Mouse (Mus musculus): ENCODE measurements at regions not wholly inside any gene's neighbourhood (a gene's known extent, or its start where the extent isn't known, plus 50 kb on each side); places are given as distances from the start of the nearest gene placed in this dataset.
"Not testable (repeated sequence)": the region's sequence is repeated elsewhere in the genome, so short reads cannot be mapped to it uniquely, and the experiment has no call there.

DNA sequence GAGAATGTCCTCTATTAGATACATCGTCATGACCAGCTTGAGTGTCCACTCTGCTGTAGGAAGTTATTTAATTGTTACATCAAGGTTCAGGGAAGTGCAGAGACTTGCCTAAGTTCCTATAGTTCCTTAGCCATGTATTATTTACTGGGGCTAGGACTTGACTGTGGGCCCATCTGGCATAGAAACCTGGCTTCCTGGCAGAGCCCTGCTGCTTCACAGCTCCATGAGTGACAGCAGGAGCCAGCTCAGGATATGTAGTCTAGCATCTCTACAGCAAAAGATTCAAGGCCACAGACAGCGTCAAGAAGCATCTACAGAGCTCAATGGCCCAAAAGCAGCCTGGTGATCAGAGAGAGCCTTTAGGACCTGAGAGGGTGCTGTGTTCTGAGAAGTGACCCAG is 163.2 kb upstream of the Unc93a2 start:
- ATAC-seq (replicated peaks; ENCODE audit: poor library complexity): no peak

GRCm38 (mm10) chr17:7538402-7539087 is 153.3 kb upstream of the Unc93a2 start:
- ATAC-seq (replicated peaks; ENCODE audit: poor library complexity): no peak

- ATAC-seq (replicated peaks; ENCODE audit: poor library complexity): no peak
Observed at GRCm38 (mm10) chr17:7537618-7538266, 152.5 kb upstream of the Unc93a2 start.

DNA sequence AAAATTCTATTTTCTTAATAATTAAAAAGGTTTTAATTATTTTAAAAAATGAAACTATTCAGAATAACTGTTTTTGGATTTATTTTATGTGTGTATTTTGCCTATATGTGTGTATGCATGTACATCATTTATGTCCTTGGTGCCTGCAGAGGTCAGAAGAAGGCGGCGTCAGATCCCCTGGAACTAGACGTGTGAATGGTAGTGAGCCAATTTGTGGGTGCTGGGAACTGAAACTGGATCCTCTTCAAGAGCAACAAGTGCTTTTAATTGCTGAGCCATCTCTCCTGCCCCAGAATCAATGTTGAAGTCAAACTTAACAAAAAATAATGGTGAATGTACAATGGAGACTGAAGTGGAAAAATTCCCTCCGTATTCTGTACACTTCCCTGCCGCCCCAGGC is 151.9 kb upstream of the Unc93a2 start:
- no peak for ATAC-seq (replicated peaks; ENCODE audit: poor library complexity)

GRCm38 (mm10) chr17:7534386-7535059 is 149.3 kb upstream of the Unc93a2 start:
- ATAC-seq (replicated peaks; ENCODE audit: poor library complexity): no peak

GRCm38 (mm10) chr17:7533552-7533951 is 148.3 kb upstream of the Unc93a2 start:
- ATAC-seq (replicated peaks; ENCODE audit: poor library complexity): no peak

DNA sequence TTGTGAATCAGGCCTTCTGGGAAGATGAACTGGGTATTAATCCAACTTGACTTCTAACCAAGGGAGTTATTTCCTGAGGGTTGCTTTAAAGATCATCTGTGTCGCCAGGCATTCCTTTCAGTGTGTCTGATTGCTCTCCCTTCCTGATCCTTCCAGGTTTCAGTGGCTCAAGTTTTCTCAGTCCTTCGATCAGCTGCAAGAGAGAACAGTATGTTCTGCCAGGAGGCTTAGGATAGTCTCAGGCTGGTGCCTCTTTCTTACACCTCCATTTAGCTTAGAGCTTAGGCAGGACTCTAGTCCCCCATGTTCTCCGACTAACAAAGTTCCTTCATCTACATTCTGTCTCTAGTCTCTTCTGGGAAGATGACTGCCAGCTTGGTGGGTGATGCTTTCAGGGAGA is 147.4 kb upstream of the Unc93a2 start:
- ATAC-seq (replicated peaks; ENCODE audit: poor library complexity): no peak

GRCm38 (mm10) chr17:7529304-7529703 is 144.0 kb upstream of the Unc93a2 start:
- ATAC-seq (replicated peaks; ENCODE audit: poor library complexity): no peak

DNA sequence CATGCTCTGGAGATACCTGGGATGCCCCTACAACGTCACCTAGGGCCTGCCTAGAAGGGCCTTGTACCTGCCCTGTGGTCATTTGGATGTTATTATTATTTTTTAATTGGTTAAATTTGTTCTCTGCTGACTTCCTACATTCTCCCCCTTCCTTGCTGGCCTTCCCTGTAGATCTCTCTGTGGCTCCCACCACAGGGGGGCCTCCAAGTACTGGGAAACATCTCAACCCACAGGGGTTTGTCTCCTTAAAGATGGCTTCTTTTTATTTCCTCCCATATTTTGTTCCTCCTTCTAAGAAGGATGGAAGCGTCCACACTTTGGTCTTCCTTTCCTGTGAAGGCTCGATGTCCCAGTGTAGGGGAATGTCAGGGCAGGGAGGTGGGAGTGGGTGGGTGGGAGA is 142.4 kb upstream of the Unc93a2 start:
- ATAC-seq (replicated peaks; ENCODE audit: poor library complexity): no peak

DNA sequence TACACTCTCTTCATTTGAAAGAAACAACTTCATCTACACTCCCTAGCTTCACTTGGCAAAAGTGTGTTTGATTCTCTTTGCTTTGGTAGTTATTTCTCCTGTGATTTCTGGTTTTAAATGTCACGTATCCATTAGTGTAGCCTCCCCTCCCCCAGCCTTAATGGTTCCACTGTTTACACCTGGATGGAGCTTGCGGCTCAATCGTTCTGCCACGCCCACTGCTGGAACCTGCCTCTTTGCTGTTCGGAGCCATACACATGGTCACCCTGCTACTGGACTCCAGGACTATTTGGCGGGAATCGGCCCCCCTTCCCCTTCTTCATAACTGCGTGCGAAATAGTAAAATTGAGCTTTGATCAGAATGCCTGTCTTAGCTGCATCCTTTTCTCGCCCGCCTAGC is 139.2 kb upstream of the Unc93a2 start:
- ATAC-seq (replicated peaks; ENCODE audit: poor library complexity): not testable (repeated sequence)

DNA sequence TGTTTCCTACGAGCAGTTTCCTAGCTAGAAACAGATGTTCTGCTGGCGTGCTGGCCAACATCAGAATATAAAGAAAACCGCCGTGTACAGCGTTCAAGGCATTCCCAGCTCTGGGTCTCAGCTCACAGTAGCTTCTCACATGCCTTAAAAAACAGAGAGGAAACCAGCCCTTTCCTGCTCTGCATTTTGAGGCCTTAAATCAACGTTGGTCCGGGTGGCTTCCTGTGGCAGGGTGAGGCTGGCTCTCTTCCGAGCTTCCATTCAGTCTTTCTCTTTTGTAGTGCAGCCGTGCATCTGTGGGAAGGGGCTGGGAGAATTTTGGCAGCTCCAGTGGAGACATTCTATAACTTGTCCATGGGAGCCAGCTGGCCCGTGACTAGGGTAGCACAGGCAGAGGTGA is 135.9 kb upstream of the Unc93a2 start:
- ATAC-seq (replicated peaks; ENCODE audit: poor library complexity): no peak
